Mouse (Mus musculus) spleen, postnatal 10 days (tissue): Measurements from ENCODE around the gene Colgalt2.

Experiments used
- DNase-seq, 2 experiments: peaks; one replicate each; pipeline ENCODE4 v3.0.0; 2021 to 2022; ENCODE audit warnings: low spot score in 2 of 2

The Colgalt2 gene

GRCm38 (mm10) chr1:152492258-152492657 lies 92.6 kb downstream of the Colgalt2 start:
- no peak for DNase-seq

DNA sequence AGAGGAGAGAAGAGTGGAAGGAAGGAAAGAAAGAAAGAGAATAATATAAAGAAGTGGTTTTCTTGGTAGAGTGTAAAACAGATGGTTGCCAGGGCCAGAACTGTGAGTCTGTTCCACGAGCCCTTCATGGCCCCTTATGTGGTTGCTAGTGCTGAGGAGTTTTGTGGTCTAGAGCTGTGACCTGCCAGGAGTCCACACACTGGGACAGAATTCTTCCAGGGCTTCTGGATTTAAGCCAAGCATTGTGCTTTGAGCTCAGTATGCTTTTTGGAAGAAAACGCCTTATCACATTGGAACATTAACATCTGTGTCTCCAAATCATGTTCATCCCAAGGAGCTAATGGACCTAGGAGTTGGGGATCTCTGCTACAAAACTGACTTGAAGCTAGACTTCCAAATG lies 97.2 kb downstream of the Colgalt2 start:
- no peak for DNase-seq

GRCm38 (mm10) chr1:152497581-152497980 lies 98.0 kb downstream of the Colgalt2 start:
- DNase-seq, result no peak

DNA sequence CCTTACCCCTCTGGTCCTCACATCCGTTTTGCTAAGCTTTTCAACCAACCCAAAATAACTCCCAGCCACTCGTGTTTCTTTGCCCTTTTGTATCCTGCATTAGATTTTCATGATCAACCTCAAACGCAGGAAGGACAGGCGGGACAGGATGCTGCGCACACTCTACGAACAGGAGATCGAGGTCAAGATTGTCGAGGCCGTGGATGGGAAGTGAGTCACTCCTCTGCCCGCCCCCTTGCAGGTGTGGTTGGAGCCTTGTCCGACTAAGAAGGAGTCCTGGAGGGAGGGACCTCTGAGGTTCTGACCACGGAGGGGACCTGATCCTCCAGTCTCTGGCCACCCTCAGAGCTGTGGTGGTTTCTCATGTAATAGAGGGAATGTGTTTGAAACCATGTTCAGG lies 100.2 kb downstream of the Colgalt2 start:
- DNase-seq, result no peak

DNA sequence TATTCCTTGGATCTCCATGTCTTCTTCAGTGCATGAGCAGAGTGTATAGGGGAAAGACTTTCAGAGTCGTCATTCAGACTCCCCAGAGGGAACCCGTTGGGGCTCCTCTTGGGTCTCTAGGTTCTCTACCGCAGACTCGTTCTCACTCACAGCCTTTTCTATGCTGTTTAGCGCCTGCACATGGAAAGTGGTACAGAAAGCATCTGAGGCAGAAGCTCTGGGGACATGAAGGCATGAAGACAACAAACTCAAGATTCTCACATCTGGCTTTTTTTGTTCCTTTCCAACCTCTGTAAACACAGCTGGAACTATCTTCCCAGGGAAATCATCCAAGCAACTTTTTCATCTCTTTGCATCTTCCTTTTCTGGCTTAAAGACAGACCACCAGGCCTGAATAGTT lies 106.5 kb downstream of the Colgalt2 start:
- DNase-seq, result no peak

- DNase-seq, result no peak
Observed at GRCm38 (mm10) chr1:152506726-152507125, 107.1 kb downstream of the Colgalt2 start.

GRCm38 (mm10) chr1:152508481-152509220 lies 109.0 kb downstream of the Colgalt2 start:
- DNase-seq, result no peak

- no peak for DNase-seq
Observed at GRCm38 (mm10) chr1:152511237-152511636, 111.6 kb downstream of the Colgalt2 start.

DNA sequence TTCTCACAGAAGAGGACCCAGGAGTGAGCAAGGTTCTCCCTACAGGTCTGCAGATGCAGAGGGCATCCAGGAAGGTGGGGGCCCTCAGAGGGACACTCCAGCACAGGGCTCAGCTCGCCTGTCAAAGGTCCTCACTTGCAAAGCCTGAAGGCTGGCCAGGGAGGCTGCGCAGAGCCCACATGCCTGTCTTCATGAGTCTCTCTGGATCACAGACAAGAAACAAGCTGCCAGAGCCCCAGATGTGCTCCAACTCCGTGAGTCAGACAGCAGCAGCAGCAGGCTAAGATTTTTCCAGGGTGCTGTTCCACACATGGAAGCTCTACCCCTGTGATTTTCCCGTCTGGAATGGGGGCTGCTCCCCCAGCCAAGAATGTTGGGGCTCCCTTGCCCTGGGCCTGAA lies 114.6 kb downstream of the Colgalt2 start:
- DNase-seq, result no peak

DNA sequence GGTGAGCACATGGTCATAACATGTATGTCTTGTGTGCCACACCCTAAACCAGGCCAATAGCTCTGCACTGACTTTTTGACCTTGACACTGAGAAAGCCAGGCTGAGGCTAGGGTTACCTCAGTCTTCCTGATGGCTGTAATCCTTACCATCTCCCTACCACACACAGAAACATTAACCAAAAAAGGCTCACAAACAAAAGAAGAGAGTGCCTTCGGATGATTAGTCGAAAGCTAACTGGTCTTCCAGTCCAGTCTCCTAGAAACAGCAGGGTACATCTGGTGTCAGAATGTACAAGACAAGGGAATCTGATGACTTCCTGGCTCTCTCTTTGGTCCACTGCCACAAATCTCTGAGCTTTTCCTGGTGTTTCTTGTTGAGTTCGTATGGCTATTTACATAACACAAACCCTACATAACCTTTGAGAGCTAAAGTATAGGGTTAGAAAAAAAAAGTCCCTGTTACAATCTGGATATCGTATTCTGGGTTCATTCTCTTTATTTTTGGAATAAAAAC lies 117.5 kb downstream of the Colgalt2 start:
- DNase-seq, result no peak

DNA sequence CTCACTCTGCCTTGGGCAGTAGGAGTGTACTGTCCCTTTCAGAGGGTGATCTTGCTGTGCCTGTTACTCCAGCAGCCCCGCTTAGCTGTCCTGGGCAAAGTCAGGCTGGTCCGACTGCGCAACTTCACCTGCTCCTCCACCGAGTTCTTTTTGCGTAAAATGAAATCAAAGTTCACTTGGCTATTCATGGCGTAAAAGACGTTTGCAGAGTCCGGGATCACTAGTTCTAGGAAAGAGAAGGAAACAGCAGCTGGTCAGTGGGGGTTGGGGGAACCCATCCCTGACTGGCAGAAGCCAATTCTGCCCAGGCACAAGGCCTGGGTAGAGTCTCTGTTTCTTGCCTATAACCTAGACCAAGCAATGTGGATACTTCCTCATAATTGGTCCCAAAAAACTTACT lies 119.3 kb downstream of the Colgalt2 start:
- no peak for DNase-seq

DNA sequence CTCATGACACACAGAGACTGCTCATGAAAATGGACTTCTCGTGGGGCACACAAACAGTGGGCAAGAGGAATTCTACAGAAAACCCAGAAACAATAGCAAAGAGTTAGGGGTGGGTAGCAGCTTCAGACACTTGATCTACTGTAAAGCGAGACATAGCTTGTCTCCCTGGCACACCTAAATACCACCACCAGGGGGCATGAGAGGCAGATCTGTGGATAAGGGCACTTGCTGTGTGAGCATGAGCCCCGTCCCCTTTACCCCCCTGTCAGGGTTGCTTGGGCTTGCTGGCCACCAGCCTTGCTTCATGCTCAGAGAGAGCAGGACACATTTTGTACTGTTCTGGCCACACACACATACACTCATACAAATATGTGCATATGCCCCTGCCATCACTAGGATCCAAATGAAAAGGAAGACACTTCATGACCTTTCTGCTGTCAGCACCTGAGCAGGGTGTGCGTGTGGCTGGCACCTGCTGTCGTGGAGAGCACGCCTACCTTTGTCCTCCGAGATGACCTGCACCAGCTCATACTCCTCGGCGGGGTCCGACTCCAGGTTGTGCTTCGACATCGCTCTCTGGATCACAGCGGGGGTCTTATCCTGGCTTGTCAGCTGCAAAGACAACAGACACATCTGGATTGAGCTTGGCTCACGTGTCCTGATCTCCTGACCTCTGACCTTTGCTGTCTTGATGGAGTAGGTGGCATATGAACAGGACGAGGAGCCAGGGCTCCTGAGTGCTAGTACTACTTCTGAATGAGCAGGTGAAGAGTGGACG lies 121.4 kb downstream of the Colgalt2 start:
- peak; percentile 44 to 71 for DNase-seq

- DNase-seq, result no peak
Observed at GRCm38 (mm10) chr1:152522226-152522625, 122.6 kb downstream of the Colgalt2 start.

- no peak for DNase-seq
Observed at GRCm38 (mm10) chr1:152523292-152523691, 123.7 kb downstream of the Colgalt2 start.

GRCm38 (mm10) chr1:152524098-152524892 lies 124.7 kb downstream of the Colgalt2 start:
- DNase-seq, result no peak

- peak; percentile 37 to 72 for DNase-seq
Observed at GRCm38 (mm10) chr1:152524987-152525648, 125.5 kb downstream of the Colgalt2 start.

GRCm38 (mm10) chr1:152526154-152526553 lies 126.5 kb downstream of the Colgalt2 start:
- DNase-seq, result no peak

- DNase-seq, result no peak
Observed at GRCm38 (mm10) chr1:152528214-152528613, 128.6 kb downstream of the Colgalt2 start.

DNA sequence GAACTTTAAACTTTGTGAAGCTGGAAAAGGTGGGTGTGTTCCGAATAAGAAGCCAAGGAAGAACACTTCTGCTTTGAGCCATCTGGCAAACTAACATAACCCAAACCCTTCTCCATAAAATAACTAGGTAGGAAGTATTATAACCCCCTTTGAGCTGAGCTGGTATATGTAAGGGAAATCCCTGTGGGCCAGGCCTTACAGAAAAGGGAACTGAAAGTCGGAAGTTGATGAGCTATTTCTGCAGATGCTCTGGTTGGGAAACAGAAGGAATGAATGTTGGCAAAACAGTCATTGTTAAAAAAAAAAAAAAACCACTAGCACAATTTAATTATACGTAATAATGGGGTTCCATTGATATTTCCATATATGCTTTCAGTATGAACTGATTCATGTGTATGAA lies 129.1 kb downstream of the Colgalt2 start:
- DNase-seq, result no peak

DNA sequence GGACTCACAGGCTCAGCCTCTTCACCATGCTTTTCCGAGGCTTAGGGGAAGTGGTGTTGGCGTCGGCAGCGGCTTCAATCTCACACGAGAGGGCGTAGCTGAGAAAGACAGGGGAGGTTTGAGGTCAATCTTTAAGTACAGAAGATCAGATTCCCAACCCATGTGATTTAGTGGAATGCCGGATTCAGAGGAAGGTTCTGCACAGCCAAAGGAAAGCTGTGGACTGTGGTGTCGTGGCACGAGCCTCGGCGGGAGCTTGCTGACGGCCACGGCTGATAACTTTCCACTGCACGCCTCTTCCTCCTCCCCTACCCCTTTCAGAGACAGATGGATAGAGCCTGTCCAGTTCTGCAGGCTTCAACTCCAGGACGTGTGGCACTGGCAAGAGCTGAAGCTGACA lies 131.9 kb downstream of the Colgalt2 start:
- DNase-seq, result peak in 1 of 2 experiments; percentile 28

DNA sequence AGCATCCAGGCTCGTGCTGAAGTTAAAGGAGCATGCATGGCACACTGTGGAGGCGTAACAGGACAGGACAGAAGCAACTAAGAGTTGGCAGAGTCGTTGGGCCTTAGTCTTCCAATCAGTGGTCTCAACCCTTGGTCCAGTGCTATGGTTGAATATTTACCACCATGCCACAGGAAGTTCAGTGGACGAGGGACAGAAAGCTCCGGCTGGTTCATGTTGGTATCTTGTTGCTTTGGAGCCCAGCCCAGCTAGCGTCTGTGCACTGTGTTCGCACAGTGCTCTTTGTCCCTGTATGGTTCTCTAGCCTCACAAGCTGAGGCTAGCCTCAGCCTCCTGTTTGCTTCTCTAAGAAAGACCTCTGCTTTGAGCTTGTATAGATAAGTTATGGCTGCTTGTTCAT lies 134.9 kb downstream of the Colgalt2 start:
- DNase-seq, result no peak
